Mouse (Mus musculus) spleen, adult 2 months (tissue): ENCODE results near the gene Snx3.

Experiments used
- CTCF ChIP-seq: fragments of 200-500 bp; IDR thresholded peaks from 2 replicates; pipeline ENCODE4 v1.5.1; 2011; ENCODE audit warnings: mild to moderate bottlenecking, inconsistent platforms; ENCODE audit not compliant: insufficient read depth, insufficient read length, insufficient replicate concordance; ENCODE audit errors: extremely low read depth
- POLR2A ChIP-seq: fragments of 200-500 bp; IDR thresholded peaks from 2 replicates; pipeline ENCODE4 v1.6.1; 2011; ENCODE audit warnings: low read depth, low read length, inconsistent platforms

- TF ChIP-seq POLR2A (no peak), CTCF (no peak)
Measured at GRCm38 (mm10) chr10:42582566-42583110, 80.8 kb downstream of the Snx3 start.
